Mouse (Mus musculus) forebrain, embryonic 11.5 days (tissue): ENCODE measurements around the gene Gm2022. TPM values are rescaled to one million over a fixed set of nuclear protein-coding genes. Genes with fewer than 3 reads are reported as not detected.
"Not testable (repeated sequence)": the region's sequence is repeated elsewhere in the genome, so short reads cannot be mapped to it uniquely, and the experiment has no call there.

ENCODE experiments used
- ATAC-seq: fragments of 200-750 bp; cut with Nextera tagmentation; replicated peaks from 2 replicates; pipeline ENCODE4 v1.8.0; 2017; ENCODE audit warnings: moderate TSS enrichment; ENCODE audit not compliant: low FRiP score
- DNase-seq: peaks from one replicate; pipeline ENCODE4 v3.0.0-alpha.2; 2017; ENCODE audit warnings: low spot score
- H3K27ac ChIP-seq: fragments of 300-500 bp; sonication (generic); 2 replicates; pipeline ENCODE4 v1.5.1; 2014; ENCODE audit warnings: low read depth, low read length
- H3K27me3 ChIP-seq: fragments of 300-500 bp; sonication (generic); 2 replicates; pipeline ENCODE4 v1.6.1; 2014; ENCODE audit warnings: mild to moderate bottlenecking, low read length, mixed read lengths; ENCODE audit not compliant: control insufficient read depth, insufficient read depth
- H3K36me3 ChIP-seq: fragments of 300-500 bp; sonication (generic); 2 replicates; pipeline ENCODE4 v1.6.1; 2014; ENCODE audit warnings: mild to moderate bottlenecking, low read length, moderate library complexity, mixed read lengths; ENCODE audit not compliant: control insufficient read depth, insufficient read depth
- H3K4me1 ChIP-seq: fragments of 300-500 bp; sonication (generic); replicated peaks from 2 replicates; pipeline ENCODE4 v1.6.1; 2014; ENCODE audit warnings: low read length, mixed read lengths; ENCODE audit not compliant: control insufficient read depth, insufficient read depth
- H3K4me2 ChIP-seq: fragments of 300-500 bp; sonication (generic); 2 replicates; pipeline ENCODE4 v1.6.1; 2014; ENCODE audit warnings: low read depth, mild to moderate bottlenecking, low read length, moderate library complexity, mixed read lengths; ENCODE audit not compliant: severe bottlenecking
- H3K4me3 ChIP-seq: fragments of 300-500 bp; sonication (generic); 2 replicates; pipeline ENCODE4 v1.5.1; 2014; ENCODE audit warnings: low read depth, low read length
- H3K9ac ChIP-seq: fragments of 300-500 bp; sonication (generic); 2 replicates; pipeline ENCODE4 v1.6.1; 2014; ENCODE audit warnings: low read length
- H3K9me3 ChIP-seq: fragments of 300-500 bp; sonication (generic); 2 replicates; pipeline ENCODE4 v1.6.1; 2016; ENCODE audit warnings: low read length, mixed read lengths; ENCODE audit not compliant: control insufficient read depth
- WGBS: fragments of 180-500 bp; shearing (Covaris S2); extraction: QIAGEN DNeasy Blood & Tissue Kit; methylation state at CpG from one replicate; pipeline ENCODE4 v1.1.7; 2014; 5-methylcytosine and 5-hydroxymethylcytosine counted together
- polyA plus RNA-seq: library from polyadenylated mRNA; unstranded; fragments of >200 nt; fragmentation: Nextera tagmentation; extraction: Ambion mirVana; gene quantifications from 2 replicates; pipeline ENCODE4 v1.2.1, GENCODE M21; 2014

Gene Gm2022
- not detected in 2 replicates for polyA plus RNA-seq

GRCm38 (mm10) chr12:87895070-87895469 is at the start of gene Gm2022:
TSS of gene Gm2022 (plus strand) at chr12:87895370.
- not testable (repeated sequence) for H3K36me3 ChIP-seq, H3K9me3 ChIP-seq, H3K27ac ChIP-seq, DNase-seq, H3K4me2 ChIP-seq, H3K4me1 ChIP-seq, H3K27me3 ChIP-seq, H3K4me3 ChIP-seq, H3K9ac ChIP-seq, ATAC-seq
- 100% methylated on average over 1 of the region's 1 CpGs for WGBS

- not testable (repeated sequence) for H3K4me1 ChIP-seq, H3K9me3 ChIP-seq, H3K9ac ChIP-seq, ATAC-seq, DNase-seq, H3K4me2 ChIP-seq, H3K4me3 ChIP-seq, H3K27ac ChIP-seq, H3K36me3 ChIP-seq, H3K27me3 ChIP-seq
- no CpG with 5 or more reads among the region's 2 CpGs for WGBS
Observed at GRCm38 (mm10) chr12:87850657-87851056, 44.5 kb upstream of the Gm2022 start.

- not testable (repeated sequence) for H3K36me3 ChIP-seq, H3K27me3 ChIP-seq, DNase-seq, H3K4me2 ChIP-seq, H3K9me3 ChIP-seq, H3K9ac ChIP-seq, ATAC-seq, H3K4me3 ChIP-seq, H3K4me1 ChIP-seq, H3K27ac ChIP-seq
- WGBS, result 73% methylated on average over 1 of the region's 1 CpGs
Observed at GRCm38 (mm10) chr12:87856067-87856466, 39.1 kb upstream of the Gm2022 start.

- ATAC-seq, H3K36me3 ChIP-seq: not testable (repeated sequence)
- peak; percentile 48 for DNase-seq
Observed at GRCm38 (mm10) chr12:87861740-87862692, 33.2 kb upstream of the Gm2022 start.

GRCm38 (mm10) chr12:87863638-87864037 is 31.5 kb upstream of the Gm2022 start:
- H3K9me3 ChIP-seq, H3K4me2 ChIP-seq, H3K27me3 ChIP-seq, H3K27ac ChIP-seq, H3K36me3 ChIP-seq, H3K4me1 ChIP-seq, ATAC-seq, H3K9ac ChIP-seq, DNase-seq, H3K4me3 ChIP-seq: not testable (repeated sequence)
- 93% methylated on average over 9 of the region's 11 CpGs for WGBS

More at GRCm38 (mm10) chr12:87861740-87862692, 33.2 kb upstream of the Gm2022 start:
- H3K4me2 ChIP-seq, H3K9me3 ChIP-seq, H3K4me3 ChIP-seq, H3K9ac ChIP-seq, H3K27ac ChIP-seq, H3K4me1 ChIP-seq, H3K27me3 ChIP-seq: not testable (repeated sequence)
- WGBS, result 87% methylated on average over 23 of the region's 23 CpGs

GRCm38 (mm10) chr12:87864048-87864447 is 31.1 kb upstream of the Gm2022 start:
- DNase-seq, H3K9me3 ChIP-seq, H3K4me3 ChIP-seq, H3K27me3 ChIP-seq, H3K4me2 ChIP-seq, H3K4me1 ChIP-seq, H3K27ac ChIP-seq, H3K36me3 ChIP-seq, H3K9ac ChIP-seq: not testable (repeated sequence)
- WGBS, result 90% methylated on average over 2 of the region's 2 CpGs
- 0 out of 2 replicates have a peak, but pooled peaks have one; percentile 29 for ATAC-seq

- not testable (repeated sequence) for H3K27ac ChIP-seq, H3K36me3 ChIP-seq, DNase-seq, H3K4me1 ChIP-seq, ATAC-seq, H3K9me3 ChIP-seq, H3K9ac ChIP-seq, H3K4me3 ChIP-seq, H3K27me3 ChIP-seq, H3K4me2 ChIP-seq
- WGBS, result 90% methylated on average over 5 of the region's 5 CpGs
Observed at GRCm38 (mm10) chr12:87873772-87874171, 21.4 kb upstream of the Gm2022 start, which contains the start of gene Gm2016. TSS of gene Gm2016 (plus strand) at chr12:87874072.

GRCm38 (mm10) chr12:87919721-87920120 is 24.6 kb downstream of the Gm2022 start, which contains the start of gene Gm2035:
TSS of gene Gm2035 (minus strand) at chr12:87919857.
- WGBS, result 85% methylated on average over 2 of the region's 2 CpGs
- not testable (repeated sequence) for H3K27me3 ChIP-seq, ATAC-seq

More at GRCm38 (mm10) chr12:87919721-87920120, 24.6 kb downstream of the Gm2022 start, which contains the start of gene Gm2035:
- H3K4me2 ChIP-seq, DNase-seq, H3K36me3 ChIP-seq, H3K27ac ChIP-seq, H3K9ac ChIP-seq, H3K4me1 ChIP-seq, H3K4me3 ChIP-seq, H3K9me3 ChIP-seq: not testable (repeated sequence)
